Mouse (Mus musculus) C2C12 (cell line): ENCODE measurements around the gene Rdh16f1. TPM values are rescaled to one million over a fixed set of nuclear protein-coding genes. Genes with fewer than 3 reads are reported as not detected.
"Not testable (repeated sequence)": the region's sequence is repeated elsewhere in the genome, so short reads cannot be mapped to it uniquely, and the experiment has no call there.

Source experiments
- H3K27me3 ChIP-seq: one replicate; pipeline ENCODE4 v1.6.1; 2011; ENCODE audit not compliant: control insufficient read depth, insufficient read depth, insufficient read length
- H3K36me3 ChIP-seq: one replicate; pipeline ENCODE4 v1.6.1; 2011; ENCODE audit not compliant: control insufficient read depth, insufficient read depth
- H3K4me3 ChIP-seq: one replicate; pipeline ENCODE4 v1.5.1; 2011; ENCODE audit warnings: mild to moderate bottlenecking, control low read depth; ENCODE audit not compliant: poor library complexity, insufficient read depth, severe bottlenecking
- H3K79me2 ChIP-seq: one replicate; pipeline ENCODE4 v1.6.1; 2011; ENCODE audit not compliant: control insufficient read depth, insufficient read depth
- H3K79me3 ChIP-seq: one replicate; pipeline ENCODE4 v1.6.1; 2011; ENCODE audit warnings: low read depth, control low read depth
- H3ac ChIP-seq: one replicate; pipeline ENCODE3; 2011; ENCODE audit warnings: low read depth; ENCODE audit not compliant: control insufficient read depth, insufficient read length
- CEBPB ChIP-seq: IDR thresholded peaks from one replicate; pipeline ENCODE4 v1.6.1; 2011; ENCODE audit warnings: low read depth, mild to moderate bottlenecking, control low read depth, moderate library complexity
- CTCF ChIP-seq: IDR thresholded peaks from one replicate; pipeline ENCODE4 v1.5.1; 2011; ENCODE audit not compliant: control insufficient read depth, insufficient read depth, insufficient read length
- FOSL1 ChIP-seq: IDR thresholded peaks from one replicate; pipeline ENCODE4 v1.8.0; 2011; ENCODE audit warnings: mild to moderate bottlenecking, low read length; ENCODE audit not compliant: poor library complexity, insufficient read depth, severe bottlenecking
- MAX ChIP-seq: IDR thresholded peaks from one replicate; pipeline ENCODE4 v1.6.1; 2011; ENCODE audit warnings: mild to moderate bottlenecking, control low read depth
- MYOD1 ChIP-seq: IDR thresholded peaks from one replicate; pipeline ENCODE4 v1.6.1; 2011; ENCODE audit warnings: low read depth; ENCODE audit not compliant: control insufficient read depth, insufficient read length
- MYOG ChIP-seq: IDR thresholded peaks from one replicate; pipeline ENCODE4 v1.6.1; 2011; ENCODE audit not compliant: control insufficient read depth, insufficient read length; ENCODE audit errors: extremely low read depth
- USF1 ChIP-seq: IDR thresholded peaks from one replicate; pipeline ENCODE4 v1.6.1; 2011; ENCODE audit warnings: low read depth, mild to moderate bottlenecking, control low read depth, moderate library complexity
- polyA plus RNA-seq: library from polyadenylated mRNA; unstranded; fragments of >200 nt; fragmentation: generic; extraction: Trizol; gene quantifications from one replicate; pipeline ENCODE4 v1.2.1, GENCODE M21; 2012; ENCODE audit warnings: missing spikeins

Gene Rdh16f1
- polyA plus RNA-seq, 1 experiment = not detected

GRCm38 (mm10) chr10:127751548-127751947, 8.0 kb upstream of the Rdh16f1 start, which contains the start of gene Gpr182:
Gene Gpr182, minus strand, starts transcription at chr10:127751732.
- Histone ChIP-seq H3K4me3 (no peak within 1 kb of the TSS), H3ac (no peak within 1 kb of the TSS)

GRCm38 (mm10) chr10:127754566-127755166, 4.9 kb upstream of the Rdh16f1 start:
- Histone ChIP-seq H3K79me3 (no peaks in the 10 kb centered on the region), H3K4me3 (no peak overlapping the region), H3ac (no peak overlapping the region), H3K27me3 (no peaks in the 10 kb centered on the region), H3K79me2 (no peaks in the 10 kb centered on the region), H3K36me3 (no peaks in the 10 kb centered on the region)
- TF ChIP-seq CTCF (no peak), MYOD1 (no peak), MAX (no peak), MYOG (no peak), FOSL1 (no peak), CEBPB (no peak), USF1 (no peak)

More at GRCm38 (mm10) chr10:127751548-127751947, 8.0 kb upstream of the Rdh16f1 start, which contains the start of gene Gpr182:
- Histone ChIP-seq H3K79me2 (no peaks in the 10 kb centered on the region), H3K27me3 (no peaks in the 10 kb centered on the region), H3K36me3 (peaks cover 11% of the 10 kb centered on the region), H3K79me3 (no peaks in the 10 kb centered on the region)
- TF ChIP-seq USF1 (no peak), FOSL1 (no peak), MYOD1 (no peak), MAX (no peak), CTCF (no peak), MYOG (no peak), CEBPB (no peak)

DNA sequence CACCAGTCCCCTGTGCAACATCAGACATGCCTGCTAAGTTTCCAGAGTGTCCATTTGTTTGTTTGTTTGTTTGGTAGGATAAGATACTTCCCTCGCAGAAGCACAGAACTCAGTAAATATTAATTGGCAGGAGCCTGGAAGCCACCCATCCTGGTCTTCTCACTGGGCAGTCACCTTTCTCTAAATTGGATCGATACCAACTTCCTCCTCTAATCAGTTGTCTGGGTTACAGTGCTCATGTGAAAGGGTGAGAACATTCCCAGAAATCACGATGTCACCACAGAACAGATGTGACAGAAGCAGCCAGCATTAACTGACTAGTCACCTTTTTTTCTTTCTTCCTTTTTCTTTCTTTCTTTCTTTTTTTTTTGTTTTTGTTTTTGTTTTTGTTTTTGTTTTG, 4.3 kb upstream of the Rdh16f1 start:
- no peaks in the 10 kb centered on the region for H3K79me3 ChIP-seq
- no peaks in the 10 kb centered on the region for H3K27me3 ChIP-seq
- no peak overlapping the region for H3ac ChIP-seq
- H3K4me3 ChIP-seq = no peak overlapping the region
- no peaks in the 10 kb centered on the region for H3K36me3 ChIP-seq
- TF ChIP-seq MYOD1 (no peak), FOSL1 (no peak), MYOG (no peak)
- no peaks in the 10 kb centered on the region for H3K79me2 ChIP-seq

GRCm38 (mm10) chr10:127755770-127756468, 3.7 kb upstream of the Rdh16f1 start:
- H3K79me3 ChIP-seq = no peaks in the 10 kb centered on the region
- no peaks in the 10 kb centered on the region for H3K79me2 ChIP-seq
- TF ChIP-seq CTCF = no peak
- TF ChIP-seq FOSL1 = no peak
- no peak for TF ChIP-seq MAX
- no peak for TF ChIP-seq USF1
- TF ChIP-seq MYOD1 = no peak
- no peak for TF ChIP-seq CEBPB
- H3ac ChIP-seq = no peak overlapping the region
- no peaks in the 10 kb centered on the region for H3K36me3 ChIP-seq
- H3K4me3 ChIP-seq = no peak overlapping the region
- no peaks in the 10 kb centered on the region for H3K27me3 ChIP-seq

DNA sequence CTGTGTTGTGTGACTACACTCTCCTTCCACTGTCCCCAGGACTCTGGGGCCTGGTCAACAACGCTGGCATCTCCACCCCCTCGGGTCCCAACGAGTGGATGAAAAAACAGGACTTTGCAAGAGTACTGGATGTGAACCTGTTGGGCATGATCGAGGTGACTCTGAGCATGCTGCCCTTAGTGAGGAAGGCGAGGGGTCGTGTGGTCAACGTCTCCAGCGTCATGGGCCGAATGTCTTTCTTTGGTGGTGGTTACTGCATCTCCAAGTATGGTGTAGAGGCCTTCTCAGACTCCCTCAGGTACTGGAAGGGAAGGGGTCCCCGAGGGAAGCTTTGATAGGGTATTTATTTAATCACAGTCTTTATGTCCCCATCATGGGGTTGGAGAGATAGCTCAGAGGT, 3.3 kb downstream of the Rdh16f1 start:
- not testable (repeated sequence) for H3K4me3 ChIP-seq, H3K79me2 ChIP-seq, H3K36me3 ChIP-seq, H3K79me3 ChIP-seq, H3ac ChIP-seq
- peaks cover 20% of the 10 kb centered on the region for H3K27me3 ChIP-seq

GRCm38 (mm10) chr10:127763914-127764680, 4.5 kb downstream of the Rdh16f1 start:
- Histone ChIP-seq H3ac (no peak overlapping the region), H3K27me3 (peaks cover 20% of the 10 kb centered on the region), H3K36me3 (no peaks in the 10 kb centered on the region), H3K79me2 (no peaks in the 10 kb centered on the region), H3K79me3 (no peaks in the 10 kb centered on the region), H3K4me3 (no peak overlapping the region)
- TF ChIP-seq CEBPB = no peak
- TF ChIP-seq MYOG = no peak
- TF ChIP-seq FOSL1 = no peak
- no peak for TF ChIP-seq MAX
